Mouse (Mus musculus): ENCODE data around the gene Fut7. TPM values are rescaled to one million over a fixed set of nuclear protein-coding genes. Genes with fewer than 3 reads are reported as not detected.
A peak's percentile ranks its signal among the peaks of the same experiment; 100 is the strongest.

Gene Fut7
- polyA plus RNA-seq, 1 experiment, result 0.68 TPM

DNA sequence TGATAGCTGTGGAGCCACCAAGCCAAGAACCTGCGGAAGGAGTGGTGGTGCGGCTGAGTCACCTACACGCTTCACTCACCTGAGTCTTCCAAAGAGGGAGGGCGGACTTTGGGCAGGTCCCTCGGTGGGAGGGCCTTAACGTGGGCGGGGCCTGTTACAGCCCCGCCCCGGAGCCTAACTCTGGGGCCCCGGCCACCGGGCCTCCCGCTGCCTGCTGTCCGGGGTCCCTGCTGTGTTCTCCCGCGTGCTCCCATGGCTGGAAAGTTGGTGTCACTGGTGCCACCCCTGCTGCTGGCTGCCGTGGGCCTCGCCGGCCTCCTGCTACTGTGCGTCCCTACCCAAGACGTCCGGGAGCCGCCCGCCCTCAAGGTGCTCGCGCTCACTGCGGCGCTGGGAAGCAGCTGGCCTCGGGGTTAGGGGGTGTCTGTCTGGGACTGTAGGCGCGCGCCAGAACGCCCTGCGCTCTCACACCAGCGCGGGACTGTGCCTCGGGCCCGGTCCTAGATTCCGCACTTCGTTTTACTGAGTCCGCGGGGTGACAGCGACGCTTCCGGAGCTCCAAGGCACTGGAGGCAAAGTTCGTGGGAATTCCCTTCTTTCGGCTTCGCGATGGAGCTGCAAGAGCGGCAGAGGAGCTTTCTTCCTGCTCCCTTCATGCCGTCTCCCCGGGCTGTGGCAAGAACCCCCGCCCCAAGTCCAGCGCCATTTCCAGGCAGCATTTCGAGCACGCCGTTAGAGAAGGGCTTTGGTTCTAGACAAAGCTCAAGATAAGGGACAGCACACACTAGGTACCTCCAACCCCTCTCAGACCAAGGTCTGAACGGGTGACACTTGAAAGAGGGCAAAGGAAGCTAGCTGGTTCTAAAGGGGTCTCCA lies 27.1 kb upstream of the Fut7 start, which contains the start of gene Entpd2:
Entpd2 (plus strand) TSS at position 154 of the 876 bp plus-strand sequence.
- Histone ChIP-seq H3K4me3 (ENCODE audit: low read depth, low read length) (peak within 1 kb of the TSS; percentile 81), H3K36me3 (ENCODE audit: control insufficient read depth, insufficient read depth, low read length) (no peaks in the 10 kb centered on the region), H3K27ac (ENCODE audit: insufficient read depth, low read depth, low read length) (peak within 1 kb of the TSS; percentile 72), H3K27me3 (ENCODE audit: control insufficient read depth, insufficient read depth, low read length) (no peaks in the 10 kb centered on the region; the same call in 1 of the 2 replicates), H3K4me1 (ENCODE audit: control insufficient read depth, insufficient read depth, insufficient read length, low read length) (peaks cover 15% of the 10 kb centered on the region; the same call in 1 of the 2 replicates)
- 1% methylated on average over 57 of the region's 57 CpGs for WGBS
- TF ChIP-seq POLR2A (IDR thresholded peaks at IDR 0.05; ENCODE audit: low read depth, low read length) (no peak; the same call in 1 of the 2 replicates), CTCF (IDR thresholded peaks at IDR 0.05; ENCODE audit: extremely low read depth, insufficient read length, insufficient replicate concordance, low read depth, low read length) (0 out of 2 replicates have a peak, but pooled peaks have one; percentile 16)

DNA sequence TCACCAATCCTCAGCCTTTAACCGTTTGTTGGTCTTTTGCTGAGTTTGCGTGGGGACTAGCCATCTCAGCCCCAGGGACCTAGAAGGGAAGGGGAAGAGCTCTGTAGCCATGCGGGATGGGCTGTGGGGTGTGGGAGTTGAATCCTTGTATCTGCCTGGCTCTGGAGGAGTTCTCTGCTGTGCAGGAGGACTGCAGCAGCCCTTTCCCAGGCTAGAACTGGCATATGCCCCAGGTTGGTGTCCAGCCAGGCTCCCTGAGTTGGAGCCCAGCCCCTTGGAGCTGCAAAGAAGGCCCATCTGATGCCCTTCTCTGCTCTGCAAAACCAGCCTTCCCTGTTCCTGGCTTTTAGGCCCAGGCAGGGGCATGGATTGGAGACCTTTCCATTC lies 26.5 kb upstream of the Fut7 start:
- TF ChIP-seq CTCF (IDR thresholded peaks at IDR 0.05; ENCODE audit: extremely low read depth, insufficient read length, insufficient replicate concordance, low read depth, low read length), result no peak
- no peak for TF ChIP-seq POLR2A (IDR thresholded peaks at IDR 0.05; ENCODE audit: low read depth, low read length)
- Histone ChIP-seq H3K27ac (ENCODE audit: insufficient read depth, low read depth, low read length) (no peak overlapping the region), H3K27me3 (ENCODE audit: control insufficient read depth, insufficient read depth, low read length) (no peaks in the 10 kb centered on the region; the same call in 1 of the 2 replicates), H3K4me3 (ENCODE audit: low read depth, low read length) (peak overlapping the region; percentile 81), H3K4me1 (ENCODE audit: control insufficient read depth, insufficient read depth, insufficient read length, low read length) (peaks cover 15% of the 10 kb centered on the region; the same call in 1 of the 2 replicates), H3K36me3 (ENCODE audit: control insufficient read depth, insufficient read depth, low read length) (no peaks in the 10 kb centered on the region)
- 42% methylated on average over 3 of the region's 3 CpGs for WGBS

- peaks cover 15% of the 10 kb centered on the region; the same call in 1 of the 2 replicates for H3K4me1 ChIP-seq (ENCODE audit: control insufficient read depth, insufficient read depth, insufficient read length, low read length)
- H3K36me3 ChIP-seq (ENCODE audit: control insufficient read depth, insufficient read depth, low read length), result no peaks in the 10 kb centered on the region
- peak overlapping the region; percentile 81; the same call in 1 of the 2 replicates for H3K4me3 ChIP-seq (ENCODE audit: low read depth, low read length)
- no peak overlapping the region for H3K27ac ChIP-seq (ENCODE audit: insufficient read depth, low read depth, low read length)
- TF ChIP-seq CTCF (IDR thresholded peaks at IDR 0.05; ENCODE audit: extremely low read depth, insufficient read length, insufficient replicate concordance, low read depth, low read length), result no peak
- TF ChIP-seq POLR2A (IDR thresholded peaks at IDR 0.05; ENCODE audit: low read depth, low read length), result no peak
- no peaks in the 10 kb centered on the region; the same call in 1 of the 2 replicates for H3K27me3 ChIP-seq (ENCODE audit: control insufficient read depth, insufficient read depth, low read length)
- WGBS, result 87% methylated on average over 1 of the region's 1 CpGs
Observed at GRCm38 (mm10) chr2:25397010-25397409, 26.1 kb upstream of the Fut7 start.

- no peak overlapping the region for H3K4me3 ChIP-seq (ENCODE audit: low read depth, low read length)
- H3K4me1 ChIP-seq (ENCODE audit: control insufficient read depth, insufficient read depth, insufficient read length, low read length), result peaks cover 15% of the 10 kb centered on the region; the same call in 1 of the 2 replicates
- H3K27me3 ChIP-seq (ENCODE audit: control insufficient read depth, insufficient read depth, low read length), result no peaks in the 10 kb centered on the region; the same call in 1 of the 2 replicates
- H3K27ac ChIP-seq (ENCODE audit: insufficient read depth, low read depth, low read length), result no peak overlapping the region
- TF ChIP-seq POLR2A (IDR thresholded peaks at IDR 0.05; ENCODE audit: low read depth, low read length), result no peak
- no peak for TF ChIP-seq CTCF (IDR thresholded peaks at IDR 0.05; ENCODE audit: extremely low read depth, insufficient read length, insufficient replicate concordance, low read depth, low read length)
- WGBS, result 97% methylated on average over 7 of the region's 7 CpGs
- no peaks in the 10 kb centered on the region for H3K36me3 ChIP-seq (ENCODE audit: control insufficient read depth, insufficient read depth, low read length)
Observed at GRCm38 (mm10) chr2:25398065-25398464, 25.0 kb upstream of the Fut7 start.

- no peaks in the 10 kb centered on the region; the same call in 1 of the 2 replicates for H3K27me3 ChIP-seq (ENCODE audit: control insufficient read depth, insufficient read depth, low read length)
- no peak within 1 kb of the TSS for H3K27ac ChIP-seq (ENCODE audit: insufficient read depth, low read depth, low read length)
- peaks cover 18% of the 10 kb centered on the region; the same call in 1 of the 2 replicates for H3K4me1 ChIP-seq (ENCODE audit: control insufficient read depth, insufficient read depth, insufficient read length, low read length)
- TF ChIP-seq POLR2A (IDR thresholded peaks at IDR 0.05; ENCODE audit: low read depth, low read length) (no peak), CTCF (IDR thresholded peaks at IDR 0.05; ENCODE audit: extremely low read depth, insufficient read length, insufficient replicate concordance, low read depth, low read length) (no peak)
- H3K4me3 ChIP-seq (ENCODE audit: low read depth, low read length), result no peak within 1 kb of the TSS
- no peaks in the 10 kb centered on the region for H3K36me3 ChIP-seq (ENCODE audit: control insufficient read depth, insufficient read depth, low read length)
- 81% methylated on average over 8 of the region's 8 CpGs for WGBS
Observed at GRCm38 (mm10) chr2:25399051-25399450, 24.0 kb upstream of the Fut7 start, which contains the start of gene Npdc1. Npdc1 (plus strand) TSS chr2:25399351.

GRCm38 (mm10) chr2:25400291-25400690 lies 22.8 kb upstream of the Fut7 start:
- Histone ChIP-seq H3K4me3 (ENCODE audit: low read depth, low read length) (peak overlapping the region; percentile 14), H3K4me1 (ENCODE audit: control insufficient read depth, insufficient read depth, insufficient read length, low read length) (peaks cover 13% of the 10 kb centered on the region; the same call in 1 of the 2 replicates), H3K27me3 (ENCODE audit: control insufficient read depth, insufficient read depth, low read length) (no peaks in the 10 kb centered on the region; the same call in 1 of the 2 replicates), H3K36me3 (ENCODE audit: control insufficient read depth, insufficient read depth, low read length) (no peaks in the 10 kb centered on the region), H3K27ac (ENCODE audit: insufficient read depth, low read depth, low read length) (no peak overlapping the region)
- 36% methylated on average over 16 of the region's 16 CpGs for WGBS
- TF ChIP-seq CTCF (IDR thresholded peaks at IDR 0.05; ENCODE audit: extremely low read depth, insufficient read length, insufficient replicate concordance, low read depth, low read length) (no peak), POLR2A (IDR thresholded peaks at IDR 0.05; ENCODE audit: low read depth, low read length) (no peak)

DNA sequence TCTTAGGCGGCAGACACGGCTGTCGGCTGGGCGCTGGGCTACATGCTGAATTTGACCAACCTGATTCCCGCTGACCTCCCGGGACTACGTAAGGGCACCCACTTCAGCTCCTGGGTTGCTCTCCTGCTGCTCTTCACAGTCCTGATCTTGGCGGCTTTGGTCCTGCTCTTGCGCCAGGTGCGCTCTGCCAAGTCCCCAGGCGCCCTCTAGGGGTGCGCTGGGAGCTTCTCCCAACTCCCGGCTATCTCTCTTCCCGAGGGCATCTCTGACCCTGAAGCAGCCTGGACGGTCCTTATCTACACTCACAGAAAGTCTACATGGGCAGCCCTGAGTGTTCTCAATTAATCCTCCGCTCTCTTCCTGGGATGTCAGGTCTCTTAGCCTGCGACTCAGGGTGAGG lies 22.3 kb upstream of the Fut7 start:
- Histone ChIP-seq H3K27me3 (ENCODE audit: control insufficient read depth, insufficient read depth, low read length) (no peaks in the 10 kb centered on the region; the same call in 1 of the 2 replicates), H3K4me3 (ENCODE audit: low read depth, low read length) (peak overlapping the region; percentile 14), H3K27ac (ENCODE audit: insufficient read depth, low read depth, low read length) (no peak overlapping the region), H3K4me1 (ENCODE audit: control insufficient read depth, insufficient read depth, insufficient read length, low read length) (peaks cover 11% of the 10 kb centered on the region; the same call in 1 of the 2 replicates), H3K36me3 (ENCODE audit: control insufficient read depth, insufficient read depth, low read length) (no peaks in the 10 kb centered on the region)
- TF ChIP-seq POLR2A (IDR thresholded peaks at IDR 0.05; ENCODE audit: low read depth, low read length) (no peak), CTCF (IDR thresholded peaks at IDR 0.05; ENCODE audit: extremely low read depth, insufficient read length, insufficient replicate concordance, low read depth, low read length) (peak; percentile 74)
- WGBS, result 6% methylated on average over 17 of the region's 17 CpGs

All from small intestine, adult 2 months (tissue).